Mouse (Mus musculus) E14TG2a.4 (cell line): ENCODE measurements around the gene Taar8a.

Source experiments
- CTCF ChIP-seq: conservative IDR thresholded peaks from 2 replicates; pipeline ENCODE4 v1.5.1; 2014; ENCODE audit warnings: low read length
- NANOG ChIP-seq: IDR thresholded peaks from 2 replicates; pipeline ENCODE4 v1.6.1; 2014; ENCODE audit warnings: borderline replicate concordance, low read length, mixed read lengths
- POU5F1 ChIP-seq: IDR thresholded peaks from 2 replicates; pipeline ENCODE4 v1.6.1; 2014; ENCODE audit warnings: low read length, borderline replicate concordance

- no peak for TF ChIP-seq CTCF
- TF ChIP-seq NANOG = no peak
- no peak for TF ChIP-seq POU5F1
Observed at GRCm38 (mm10) chr10:24037314-24037713, 39.0 kb upstream of the Taar8a start, which contains the start of gene Taar7e.
